Mouse (Mus musculus): ENCODE results near the gene Trmt5.
A peak's percentile ranks its signal among the peaks of the same experiment; 100 is the strongest.

Gene Trmt5

DNA sequence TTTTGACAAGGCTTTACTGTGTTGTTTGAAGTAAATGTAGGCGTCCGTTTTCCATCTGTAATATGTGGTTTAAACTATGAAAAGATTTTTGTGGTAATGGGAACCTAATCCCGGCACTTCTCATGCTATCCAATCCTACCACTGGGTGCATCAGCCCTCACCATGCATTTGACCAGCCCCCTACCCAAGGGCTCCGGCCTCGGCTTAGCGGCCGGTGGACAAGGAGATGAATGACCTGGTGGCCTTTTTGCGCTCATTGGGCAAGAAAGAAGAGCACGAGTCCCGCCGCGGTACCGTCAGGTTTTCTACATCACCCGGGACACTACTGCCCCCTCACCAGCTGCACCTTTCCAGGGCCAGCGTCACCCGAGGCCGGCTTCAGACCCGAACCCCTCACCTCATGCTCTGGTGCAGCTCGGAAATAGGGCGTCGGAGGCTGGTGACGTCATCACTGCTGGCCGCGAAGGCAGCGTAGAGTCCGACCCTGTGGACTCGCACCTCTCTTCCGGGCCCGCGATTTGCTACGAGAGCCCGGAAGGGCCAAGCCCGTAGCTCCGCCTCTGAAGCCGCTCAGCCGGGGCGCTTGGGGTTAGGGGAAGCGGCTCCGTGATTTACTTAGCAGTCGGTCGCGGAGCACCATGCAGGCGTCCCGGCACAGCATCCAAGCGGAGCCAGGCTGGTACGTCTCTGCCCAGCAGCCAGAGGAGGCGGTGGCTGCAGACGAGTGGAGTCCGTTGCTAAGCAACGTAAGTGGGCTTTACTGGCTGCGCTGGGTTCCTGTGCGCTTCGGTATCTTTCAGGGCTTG is at the start of gene Trmt5, which contains the start of gene Slc38a6:
TSS of gene Trmt5 (minus strand) at position 424 of the 806 bp plus-strand sequence.
TSS of gene Slc38a6 (plus strand) at position 493 of the 806 bp plus-strand sequence.
- peak; percentile 90 for ATAC-seq (ENCODE audit: insufficient number of reproducible peaks, low FRiP score, low TSS enrichment)

DNA sequence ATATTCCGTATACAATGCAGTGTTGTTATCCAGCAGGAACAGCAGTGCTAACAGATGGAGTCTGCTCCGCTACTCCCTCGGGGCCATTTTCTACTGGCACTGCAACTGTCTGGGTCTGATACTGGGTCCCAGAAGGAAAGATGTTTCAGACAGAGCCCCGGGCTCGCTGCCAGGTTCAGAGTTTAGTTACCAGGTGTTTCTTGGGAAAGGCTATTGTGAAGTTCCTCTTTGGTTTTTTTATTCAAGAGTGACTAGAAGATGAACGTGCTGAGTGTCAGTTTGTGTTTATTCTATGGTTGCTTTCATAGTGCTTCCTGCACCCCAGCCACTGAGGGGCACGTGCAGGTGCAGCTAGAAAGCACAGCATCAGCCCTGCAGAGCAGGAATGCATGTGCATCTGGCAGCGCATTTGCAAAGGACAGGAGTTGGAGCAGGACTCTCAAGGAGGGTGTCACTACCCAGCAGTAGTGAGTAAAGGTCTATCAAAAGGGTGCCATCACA is 47.6 kb upstream of the Trmt5 start:
- ATAC-seq (ENCODE audit: insufficient number of reproducible peaks, low FRiP score, low TSS enrichment): no peak

DNA sequence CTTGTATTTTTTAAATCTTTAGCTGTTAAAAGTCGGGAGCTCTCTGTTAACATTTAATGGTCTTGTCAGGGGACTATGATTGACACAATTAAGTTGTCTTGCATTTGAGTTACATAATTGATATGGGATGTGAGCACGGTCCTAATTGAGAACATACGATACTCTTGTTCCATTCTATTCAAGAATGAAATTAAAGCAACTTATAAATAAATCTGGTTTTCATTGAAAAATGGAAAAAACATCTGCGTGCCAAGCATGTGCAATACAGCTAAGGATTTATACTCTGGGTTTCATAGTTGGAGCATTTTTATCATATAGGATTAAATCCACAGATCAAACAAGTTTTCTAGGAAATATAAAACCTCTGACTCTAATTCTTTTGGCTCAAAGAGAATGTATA is 46.2 kb upstream of the Trmt5 start:
- ATAC-seq (ENCODE audit: insufficient number of reproducible peaks, low FRiP score, low TSS enrichment): no peak

DNA sequence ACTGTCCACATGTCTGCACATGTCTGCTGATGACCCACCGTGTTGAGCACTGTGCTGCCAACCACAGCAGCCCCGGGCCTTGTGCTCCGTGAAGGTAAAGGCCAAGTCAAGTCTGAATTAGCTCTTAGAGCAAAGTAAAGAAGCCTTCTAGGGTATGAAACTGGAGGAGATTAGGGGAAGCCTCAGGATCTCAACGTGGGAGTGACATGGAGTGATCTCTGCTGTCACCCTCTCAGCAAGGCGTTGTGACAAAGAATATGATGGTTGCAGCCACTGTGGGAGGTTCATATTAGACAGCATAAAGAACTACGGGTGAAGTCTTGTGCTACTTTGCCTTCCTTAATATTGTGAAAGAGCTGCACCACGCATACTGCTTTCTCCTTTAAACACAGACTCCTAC is 43.7 kb upstream of the Trmt5 start:
- ATAC-seq (ENCODE audit: insufficient number of reproducible peaks, low FRiP score, low TSS enrichment): no peak

DNA sequence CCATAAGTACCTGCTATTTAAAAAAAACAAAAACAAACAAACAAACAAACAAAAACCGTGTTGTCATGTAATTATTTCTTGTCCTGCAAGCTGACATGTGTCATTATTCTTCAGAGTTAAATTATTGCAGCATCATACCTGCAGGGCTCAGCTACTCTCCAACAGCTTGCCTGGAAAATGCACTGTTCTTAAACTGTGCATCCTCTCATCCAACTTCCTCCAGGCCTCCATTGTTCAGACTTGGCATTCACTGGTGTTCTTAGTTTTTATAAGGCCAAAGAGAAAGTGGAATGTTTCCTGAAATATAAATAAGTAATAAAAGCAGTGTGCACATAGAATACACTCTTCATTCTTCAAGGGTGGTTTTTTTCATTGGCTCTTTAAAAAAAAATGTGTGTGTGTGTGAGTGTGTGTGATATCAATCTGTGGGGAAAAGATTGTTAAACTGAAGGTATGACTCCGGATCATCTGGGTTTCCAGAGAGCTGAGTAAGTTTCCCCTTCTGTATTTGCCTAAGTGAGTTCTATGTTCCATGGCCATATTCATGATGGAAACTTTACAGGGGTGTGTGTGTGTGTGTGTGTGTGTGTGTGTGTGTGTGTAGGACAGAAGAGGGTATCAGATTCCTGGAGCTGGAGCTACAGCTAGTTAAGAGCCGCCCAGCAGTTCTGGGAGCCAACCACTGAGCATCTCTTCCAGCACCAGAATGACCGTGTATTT is 42.1 kb upstream of the Trmt5 start:
- no peak for ATAC-seq (ENCODE audit: insufficient number of reproducible peaks, low FRiP score, low TSS enrichment)

DNA sequence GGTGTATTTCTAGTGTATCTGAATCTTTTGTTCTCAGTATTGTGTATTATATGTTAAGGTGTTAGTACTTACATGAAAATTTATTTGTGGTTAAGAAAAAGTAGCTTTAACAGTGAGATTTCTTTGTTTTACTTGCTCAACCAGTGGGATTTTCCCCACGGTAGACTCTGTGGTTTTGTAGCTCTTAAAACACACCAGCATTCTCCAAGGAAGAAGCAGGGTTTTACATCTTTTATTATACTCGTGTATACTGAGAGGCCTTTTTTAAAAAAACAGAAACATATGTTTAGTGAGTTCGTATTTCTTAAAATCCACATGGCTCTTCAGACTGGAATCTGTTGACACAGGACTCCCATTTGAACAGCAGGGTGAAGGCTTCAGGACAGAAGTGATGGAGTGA is 40.9 kb upstream of the Trmt5 start:
- ATAC-seq (ENCODE audit: insufficient number of reproducible peaks, low FRiP score, low TSS enrichment): no peak

DNA sequence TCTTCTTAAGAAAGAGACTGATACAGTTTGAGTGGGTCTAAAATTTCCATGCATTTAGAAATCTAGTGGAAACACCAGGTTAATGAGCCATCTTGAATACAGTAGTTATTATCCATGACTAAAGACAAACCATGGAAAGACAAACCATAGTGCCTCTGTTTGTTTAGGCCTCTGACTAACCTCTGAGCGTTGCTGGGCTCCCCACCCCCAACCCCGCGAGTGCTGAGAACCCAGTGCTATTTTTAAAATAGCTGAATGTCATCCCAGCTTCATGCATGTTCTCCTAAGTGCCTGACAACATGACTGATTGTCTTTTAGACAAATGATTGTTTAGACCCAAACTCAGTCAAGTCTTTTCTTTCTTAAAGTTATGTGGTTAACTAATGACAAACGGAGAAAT is 39.1 kb upstream of the Trmt5 start:
- ATAC-seq (ENCODE audit: insufficient number of reproducible peaks, low FRiP score, low TSS enrichment): no peak

DNA sequence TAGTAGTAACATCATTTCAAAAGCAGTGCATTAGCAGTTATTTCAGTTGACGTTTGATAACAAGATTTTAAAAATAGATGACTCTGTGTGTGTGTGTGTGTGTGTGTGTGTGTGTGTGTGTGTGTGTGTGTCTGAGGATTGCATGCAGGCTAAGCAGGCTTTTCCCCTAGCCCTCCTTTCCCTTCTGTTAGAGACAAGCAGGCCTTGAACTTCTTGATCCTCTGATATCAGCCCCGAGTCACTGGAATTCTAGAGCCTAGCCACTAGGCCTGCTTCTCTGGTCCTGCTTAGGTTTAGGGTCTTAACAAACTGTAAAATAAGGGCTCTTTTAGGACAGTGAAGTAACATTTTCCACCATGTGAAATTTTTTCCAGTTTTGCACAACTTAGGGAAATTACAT is 38.7 kb upstream of the Trmt5 start:
- ATAC-seq (ENCODE audit: insufficient number of reproducible peaks, low FRiP score, low TSS enrichment): no peak

DNA sequence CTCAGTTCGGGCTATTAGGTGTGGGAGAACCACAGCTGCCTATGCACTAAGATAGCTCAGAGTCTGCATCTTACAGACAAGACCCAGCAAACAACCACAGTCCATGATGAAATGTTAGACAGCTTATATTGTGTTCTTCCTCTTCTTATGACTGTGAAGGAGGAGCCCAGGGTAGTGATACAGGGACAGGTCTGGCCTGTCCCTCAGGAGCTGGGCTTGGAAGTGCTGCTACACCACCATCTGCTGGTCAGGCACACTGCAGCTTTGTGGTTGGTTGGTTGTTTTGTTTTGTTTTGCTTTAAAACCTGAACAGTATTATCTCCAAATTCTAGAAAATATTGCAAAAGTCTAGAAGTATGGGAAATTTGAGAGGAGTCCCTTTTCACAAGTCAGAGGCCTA is 38.2 kb upstream of the Trmt5 start:
- no peak for ATAC-seq (ENCODE audit: insufficient number of reproducible peaks, low FRiP score, low TSS enrichment)

DNA sequence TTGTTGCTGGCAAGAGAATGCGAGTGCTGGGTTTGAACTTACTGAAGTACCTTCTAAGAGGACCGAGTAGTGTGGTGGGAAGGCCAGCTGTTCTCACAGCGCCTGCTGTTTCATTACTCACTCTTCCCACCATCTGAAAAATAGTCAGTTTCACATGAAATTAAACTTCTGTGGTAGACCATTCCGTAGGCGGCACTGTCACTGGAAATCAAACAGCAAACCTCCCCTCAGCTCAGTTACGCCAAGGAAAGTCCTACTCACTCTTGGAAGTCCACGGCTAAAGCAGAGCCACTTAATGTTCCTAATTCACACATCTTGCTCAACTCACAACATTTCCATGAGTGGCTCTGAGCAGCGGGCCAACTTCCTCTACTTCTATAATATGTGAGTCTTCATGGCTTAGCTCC is 37.7 kb upstream of the Trmt5 start:
- no peak for ATAC-seq (ENCODE audit: insufficient number of reproducible peaks, low FRiP score, low TSS enrichment)

DNA sequence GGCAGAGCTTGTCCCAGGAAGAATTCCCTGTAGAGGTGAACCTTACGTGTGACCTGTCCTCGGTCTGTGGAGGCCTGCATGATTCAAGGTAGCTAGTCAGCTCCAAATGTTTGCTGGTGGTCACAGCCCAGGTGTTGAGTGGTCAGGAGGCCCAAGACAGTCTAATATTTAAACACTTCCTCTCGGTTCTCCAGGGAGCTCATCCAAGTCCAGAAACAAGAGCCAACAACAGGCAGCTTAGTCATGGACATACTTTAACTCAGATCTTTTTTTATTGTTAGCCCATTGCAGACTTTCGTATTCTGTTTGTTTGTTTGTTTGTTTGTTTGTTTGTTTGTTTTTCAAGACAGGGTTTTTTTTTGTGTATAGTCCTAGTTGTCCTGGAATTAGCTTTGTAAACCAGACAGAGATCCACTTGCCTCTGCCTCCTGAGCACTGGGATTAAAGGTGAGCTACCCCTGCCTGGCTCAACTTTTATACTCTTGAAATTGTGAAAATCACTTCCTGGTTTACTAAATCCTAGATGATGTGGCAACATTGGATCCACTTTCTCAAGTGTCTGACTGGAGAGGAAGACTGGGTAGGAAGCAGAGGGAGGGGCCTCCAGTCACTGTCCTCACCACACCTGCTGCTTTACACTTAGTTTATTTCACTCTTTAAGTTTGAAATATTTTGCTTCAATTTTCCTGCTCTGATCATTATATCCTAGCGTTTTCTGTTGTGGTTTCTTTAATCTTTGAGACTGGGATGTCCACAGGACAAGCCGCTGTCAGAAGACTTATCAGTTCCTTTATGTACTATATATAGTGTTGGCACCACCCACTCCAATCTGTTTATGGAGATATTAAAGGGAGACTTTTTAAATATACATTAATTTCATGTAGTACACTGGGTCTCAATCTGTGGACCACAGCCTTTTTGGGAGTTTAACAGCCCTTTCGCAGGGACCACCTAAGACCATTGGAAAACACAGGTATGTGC is 31.5 kb upstream of the Trmt5 start:
- no peak for ATAC-seq (ENCODE audit: insufficient number of reproducible peaks, low FRiP score, low TSS enrichment)

DNA sequence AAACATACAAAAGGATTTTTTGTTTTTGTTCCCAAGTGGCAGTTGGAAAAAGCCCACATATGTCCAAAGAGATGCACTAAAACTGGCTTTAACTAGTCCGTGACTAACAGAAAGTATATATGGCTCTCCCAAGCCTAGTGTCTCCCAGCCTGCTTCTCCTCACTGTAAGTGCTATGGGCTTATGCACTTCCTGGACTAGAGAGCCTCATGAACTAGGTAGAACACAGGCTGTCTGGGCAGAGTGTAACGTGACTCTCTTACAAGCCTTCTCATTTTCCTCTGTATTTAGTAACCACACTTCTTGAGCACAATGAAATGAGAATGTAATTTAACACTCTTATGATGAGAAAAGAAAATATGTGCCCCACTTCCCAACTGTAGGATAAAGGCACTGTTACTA is 22.2 kb upstream of the Trmt5 start:
- no peak for ATAC-seq (ENCODE audit: insufficient number of reproducible peaks, low FRiP score, low TSS enrichment)

DNA sequence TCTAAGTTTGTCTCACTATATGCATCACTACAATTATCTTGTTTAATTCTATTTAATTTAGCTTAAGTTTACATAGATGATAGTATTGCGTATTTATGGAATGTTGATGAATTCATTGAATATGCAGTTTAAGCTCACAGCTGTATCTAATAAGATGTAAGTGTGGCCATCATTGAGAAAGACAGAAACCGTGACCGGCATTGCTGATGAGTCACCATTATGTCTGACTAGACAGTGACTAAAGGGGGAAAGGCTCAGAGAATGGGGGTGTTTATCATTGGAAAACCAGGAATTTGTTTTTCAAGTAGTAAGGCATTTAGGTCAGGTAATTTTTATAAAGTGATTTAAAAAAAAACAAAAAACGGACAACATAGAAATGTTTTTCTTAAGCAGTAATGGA is 21.2 kb upstream of the Trmt5 start:
- ATAC-seq (ENCODE audit: insufficient number of reproducible peaks, low FRiP score, low TSS enrichment): no peak

DNA sequence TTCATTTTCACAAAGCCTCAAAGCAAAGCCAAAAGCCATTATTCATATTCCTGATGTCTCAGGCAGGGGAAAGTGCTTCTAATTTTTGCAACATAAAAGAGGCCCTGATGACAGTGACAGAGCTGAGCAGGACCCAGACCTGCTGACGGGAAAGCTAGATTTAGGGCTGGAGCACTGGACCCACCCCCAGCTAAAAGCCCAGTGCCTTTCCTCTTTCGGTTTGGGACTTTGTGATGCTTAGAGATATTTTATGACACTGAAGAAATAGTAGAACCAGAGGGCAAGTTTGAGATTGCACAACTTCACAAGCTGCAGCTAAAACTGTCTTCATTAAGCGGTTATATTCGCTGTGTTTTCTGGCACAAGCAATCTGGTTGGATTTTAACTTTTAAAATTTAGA is 18.1 kb upstream of the Trmt5 start:
- no peak for ATAC-seq (ENCODE audit: insufficient number of reproducible peaks, low FRiP score, low TSS enrichment)

DNA sequence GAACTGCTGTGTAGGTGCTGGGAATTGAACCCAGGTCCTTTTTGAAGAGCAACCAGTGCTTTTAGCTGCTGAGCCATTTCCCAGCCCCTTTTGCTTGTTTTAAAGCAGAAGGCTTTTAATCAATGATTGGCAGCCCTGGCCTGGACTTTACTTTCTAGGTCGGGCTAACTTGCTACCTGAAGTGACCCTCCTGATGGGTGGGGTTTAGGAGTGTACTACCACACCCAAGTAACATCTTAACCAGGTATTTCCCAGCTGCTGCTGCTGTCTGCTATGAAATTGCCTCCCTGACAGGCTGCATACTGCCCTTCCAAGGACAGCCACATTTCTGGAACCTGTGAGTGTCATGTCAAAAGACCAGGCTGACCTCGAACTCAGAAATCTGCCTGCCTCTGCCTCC is 14.0 kb upstream of the Trmt5 start:
- ATAC-seq (ENCODE audit: insufficient number of reproducible peaks, low FRiP score, low TSS enrichment): no peak

DNA sequence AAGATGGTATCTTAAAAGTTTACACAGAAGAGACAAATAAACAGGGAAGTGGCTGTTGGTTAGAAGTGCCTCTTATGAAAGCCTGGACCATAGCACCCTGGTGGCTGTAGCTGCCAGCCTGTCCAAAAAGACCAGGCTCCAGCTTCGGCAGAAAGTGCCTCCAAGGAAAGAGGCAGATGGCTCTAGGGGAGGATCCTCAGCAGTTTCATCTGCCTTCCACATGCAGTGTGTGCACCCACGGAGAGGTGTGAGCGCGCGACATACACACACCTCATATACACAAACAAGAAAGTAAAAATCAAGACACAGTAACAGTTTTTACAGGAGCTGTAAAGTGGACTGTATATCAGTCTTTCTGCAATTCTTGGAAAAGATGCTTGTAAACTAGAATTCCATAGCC is 12.1 kb upstream of the Trmt5 start:
- ATAC-seq (ENCODE audit: insufficient number of reproducible peaks, low FRiP score, low TSS enrichment): no peak

DNA sequence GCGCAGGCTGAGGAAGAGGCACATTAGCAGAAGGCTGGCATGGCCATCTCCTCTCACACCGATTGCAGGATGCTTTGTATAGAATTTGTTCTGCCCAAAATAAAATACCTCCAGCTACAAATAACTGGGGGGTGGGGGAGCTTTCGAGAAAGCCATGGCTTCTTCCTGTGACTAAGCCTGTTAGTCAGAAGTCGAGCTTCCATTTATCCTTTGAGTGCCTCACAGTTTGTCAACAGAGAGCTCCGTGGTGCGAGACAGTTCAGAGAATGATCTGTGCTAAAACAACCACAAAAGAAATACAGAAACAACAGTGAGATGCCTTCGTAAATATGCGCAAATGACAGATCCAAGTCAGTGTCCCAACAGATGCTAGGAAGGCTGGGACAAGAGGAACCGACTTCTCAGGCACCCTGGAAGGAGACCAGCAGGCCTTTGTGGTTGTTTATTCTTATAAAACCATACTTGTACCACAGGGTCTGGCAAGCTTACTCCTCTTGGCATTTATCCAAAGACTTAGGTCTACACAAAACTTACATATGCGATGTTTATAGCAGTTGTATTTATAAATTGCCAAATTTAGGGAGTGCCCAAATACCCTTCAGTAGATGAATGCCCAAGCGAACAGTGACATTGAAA is 9.1 kb upstream of the Trmt5 start:
- ATAC-seq (ENCODE audit: insufficient number of reproducible peaks, low FRiP score, low TSS enrichment): no peak

DNA sequence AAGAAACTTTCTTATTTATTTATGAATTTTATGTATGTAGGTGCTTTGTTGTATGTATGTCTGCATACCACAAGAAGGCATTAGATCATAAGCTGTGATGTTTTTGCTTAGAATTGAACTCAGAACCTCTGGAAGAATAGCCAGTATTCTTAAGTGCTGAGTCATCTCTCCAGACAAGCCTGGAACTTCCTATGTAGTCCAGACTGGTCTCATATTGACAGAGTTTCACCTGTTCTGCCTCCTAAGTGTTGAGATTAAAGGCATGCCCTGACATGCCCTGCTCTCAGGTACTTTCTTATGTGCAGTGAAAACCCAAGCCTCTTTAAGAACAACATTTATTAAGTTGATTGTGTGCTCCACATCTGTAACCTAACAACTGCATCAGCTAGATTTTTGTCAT is 8.4 kb upstream of the Trmt5 start:
- ATAC-seq (ENCODE audit: insufficient number of reproducible peaks, low FRiP score, low TSS enrichment): no peak

DNA sequence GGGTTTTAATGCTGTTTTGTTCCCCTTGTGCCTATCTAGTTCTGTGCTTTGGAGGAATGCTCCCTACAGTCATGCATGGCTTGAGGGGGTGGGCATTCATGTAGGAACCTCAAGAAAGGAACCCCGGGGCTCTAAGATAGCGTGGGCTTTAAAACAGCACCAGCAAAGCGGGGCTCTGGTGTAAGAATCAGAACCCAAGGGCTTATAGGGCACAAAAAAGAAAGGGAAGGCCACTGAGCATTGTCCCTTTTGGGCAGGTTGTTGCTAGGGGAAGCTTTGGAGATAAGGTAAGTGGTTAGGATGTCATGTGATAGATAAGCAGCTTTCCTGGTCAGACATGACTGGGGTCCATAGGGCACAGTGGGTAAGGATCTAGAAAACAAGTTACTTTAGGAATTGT is 2.1 kb upstream of the Trmt5 start:
- ATAC-seq (ENCODE audit: insufficient number of reproducible peaks, low FRiP score, low TSS enrichment): no peak

DNA sequence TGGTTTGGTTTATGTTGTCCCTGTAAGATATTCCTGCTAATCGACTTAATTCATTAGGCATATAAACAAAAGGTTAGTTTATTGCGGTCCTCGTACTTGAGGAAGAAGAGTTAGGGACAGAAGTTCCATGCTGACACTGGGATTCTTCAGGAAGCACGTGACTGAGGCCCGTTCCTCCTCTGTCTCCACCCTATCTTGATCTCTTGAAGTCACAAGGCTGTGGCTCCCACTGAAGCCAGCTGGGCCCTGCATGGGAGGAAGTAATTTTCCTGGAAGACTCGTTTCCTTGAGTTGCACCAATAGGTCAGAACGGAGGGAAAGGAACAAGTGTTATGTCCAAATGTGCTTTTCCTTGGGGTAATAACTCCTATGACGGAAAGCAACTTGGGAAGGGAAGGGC is 1.1 kb upstream of the Trmt5 start:
- ATAC-seq (ENCODE audit: insufficient number of reproducible peaks, low FRiP score, low TSS enrichment): no peak

Data from cerebellum, adult (tissue).